Mouse (Mus musculus) lung, embryonic 16.5 days (tissue): ENCODE measurements around the gene Paqr4. TPM values are rescaled to one million over a fixed set of nuclear protein-coding genes. Genes with fewer than 3 reads are reported as not detected.

Experiments
- ATAC-seq: fragments of 200-750 bp; cut with Nextera tagmentation; 2 replicates; pipeline ENCODE4 v1.8.0; 2017; ENCODE audit warnings: low read depth, mild to moderate bottlenecking, moderate library complexity
- H3K27ac ChIP-seq: fragments of 300-500 bp; sonication (generic); 2 replicates; pipeline ENCODE4 v1.5.1; 2014; ENCODE audit warnings: mild to moderate bottlenecking, control low read depth, low read length
- H3K27me3 ChIP-seq: fragments of 300-500 bp; sonication (generic); 2 replicates; pipeline ENCODE4 v1.6.1; 2014; ENCODE audit warnings: low read depth, low read length, mixed read lengths; ENCODE audit not compliant: control insufficient read depth, insufficient read depth
- H3K36me3 ChIP-seq: fragments of 300-500 bp; sonication (generic); 2 replicates; pipeline ENCODE4 v1.6.1; 2014; ENCODE audit warnings: low read length; ENCODE audit not compliant: control insufficient read depth, insufficient read depth
- H3K4me1 ChIP-seq: fragments of 300-500 bp; sonication (generic); replicated peaks from 2 replicates; pipeline ENCODE4 v1.6.1; 2014; ENCODE audit warnings: low read length, mixed read lengths; ENCODE audit not compliant: control insufficient read depth, insufficient read depth
- H3K4me2 ChIP-seq: fragments of 300-500 bp; sonication (generic); 2 replicates; pipeline ENCODE4 v1.6.1; 2014; ENCODE audit warnings: low read depth, low read length, control low read depth
- H3K4me3 ChIP-seq: fragments of 300-500 bp; sonication (generic); 2 replicates; pipeline ENCODE4 v1.5.1; 2014; ENCODE audit warnings: mild to moderate bottlenecking, low read length, control low read depth
- H3K9ac ChIP-seq: fragments of 300-500 bp; sonication (generic); 2 replicates; pipeline ENCODE4 v1.6.1; 2014; ENCODE audit warnings: low read length, control low read depth
- H3K9me3 ChIP-seq: fragments of 300-500 bp; sonication (generic); 2 replicates; pipeline ENCODE4 v1.6.1; 2016; ENCODE audit warnings: low read length; ENCODE audit not compliant: control insufficient read depth
- WGBS: fragments of 180-500 bp; shearing (Covaris S2); extraction: QIAGEN DNeasy Blood & Tissue Kit; methylation state at CpG from one replicate; pipeline ENCODE4 v1.1.7; 2014; 5-methylcytosine and 5-hydroxymethylcytosine counted together
- polyA plus RNA-seq: library from polyadenylated mRNA; unstranded; fragments of >200 nt; fragmentation: Nextera tagmentation; extraction: Ambion mirVana; gene quantifications from 2 replicates; pipeline ENCODE4 v1.2.1, GENCODE M21; 2015

Gene Paqr4
- polyA plus RNA-seq, 1 experiment from 2014 or later: 52.7 TPM

DNA sequence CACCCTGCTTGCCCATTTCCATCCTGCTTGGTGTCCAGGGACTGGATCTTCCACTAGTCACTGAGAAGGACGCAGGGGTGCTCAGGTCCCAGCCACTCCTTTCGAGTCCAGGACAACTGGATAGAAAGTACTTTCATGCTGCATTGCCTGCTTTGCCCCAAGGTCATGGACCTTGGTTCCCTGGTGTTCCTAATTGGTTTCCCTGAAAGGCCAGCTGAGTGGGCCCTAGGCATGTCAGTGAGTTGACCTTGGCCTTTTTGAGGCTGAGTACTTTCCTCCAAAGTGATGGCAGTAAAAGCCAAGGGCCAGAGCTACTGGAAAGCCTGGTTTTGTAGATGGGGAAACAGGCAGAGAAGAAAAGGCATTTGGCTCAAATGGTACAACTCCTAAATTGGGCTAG is 18.8 kb downstream of the Paqr4 start:
- no peak overlapping the region for H3K4me2 ChIP-seq
- H3K4me1 ChIP-seq: peaks cover 5% of the 10 kb centered on the region; the same call in 1 of the 2 replicates
- H3K9ac ChIP-seq: no peak overlapping the region
- H3K4me3 ChIP-seq: no peak overlapping the region
- H3K36me3 ChIP-seq: no peaks in the 10 kb centered on the region
- no peak for ATAC-seq
- no peaks in the 10 kb centered on the region for H3K9me3 ChIP-seq
- H3K27me3 ChIP-seq: no peaks in the 10 kb centered on the region
- no peak overlapping the region for H3K27ac ChIP-seq
- 86% methylated on average over 2 of the region's 2 CpGs for WGBS

DNA sequence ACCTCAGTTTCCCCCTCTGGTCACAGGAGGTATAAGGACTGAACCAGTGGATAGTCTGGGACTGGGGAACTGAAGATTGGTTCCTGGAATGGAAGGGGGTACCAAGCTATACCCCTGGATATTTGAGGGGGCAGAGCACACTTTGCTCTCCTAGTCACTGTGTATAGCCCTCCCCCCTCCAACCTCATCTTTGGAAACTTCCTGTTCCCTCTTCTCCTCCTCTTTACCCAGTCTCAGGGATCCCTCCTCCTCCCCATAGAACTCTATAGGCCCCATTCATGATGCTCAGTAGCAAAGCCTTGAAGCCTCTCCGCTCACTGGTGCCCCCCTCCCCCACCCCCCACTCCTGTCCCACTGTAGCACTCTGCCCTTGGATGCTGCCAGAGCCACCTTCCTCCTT is 21.2 kb downstream of the Paqr4 start:
- Histone ChIP-seq H3K4me1 (no peaks in the 10 kb centered on the region), H3K9me3 (no peaks in the 10 kb centered on the region), H3K9ac (no peak overlapping the region), H3K4me2 (no peak overlapping the region), H3K4me3 (no peak overlapping the region), H3K27ac (no peak overlapping the region), H3K36me3 (no peaks in the 10 kb centered on the region), H3K27me3 (no peaks in the 10 kb centered on the region)
- WGBS: 21% methylated on average over 1 of the region's 1 CpGs
- ATAC-seq: no peak

DNA sequence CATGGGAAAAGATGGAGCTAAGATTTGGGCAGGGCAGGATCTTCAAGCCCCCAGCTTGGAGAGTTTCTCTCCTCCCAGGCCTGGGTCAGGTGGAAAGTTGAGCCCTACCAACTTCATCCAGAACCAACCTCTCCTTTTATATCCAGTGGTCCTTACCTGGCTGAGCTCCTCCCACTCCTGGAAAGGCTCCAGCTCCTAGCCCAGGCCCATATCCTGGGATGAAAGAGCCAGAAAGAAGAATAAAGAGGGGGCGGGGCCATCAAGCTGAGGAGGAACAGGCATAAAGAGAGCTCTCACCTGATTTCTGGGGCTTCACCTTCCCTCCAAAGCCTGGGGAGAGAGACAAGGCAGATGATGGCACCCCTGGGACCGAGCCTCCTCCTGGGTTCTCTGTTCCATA is 23.7 kb downstream of the Paqr4 start:
- no peaks in the 10 kb centered on the region for H3K27me3 ChIP-seq
- 0 out of 2 replicates have a peak, but pooled peaks have one; percentile 21 for ATAC-seq
- H3K27ac ChIP-seq: no peak overlapping the region
- no peak overlapping the region for H3K4me3 ChIP-seq
- 45% methylated on average over 2 of the region's 2 CpGs for WGBS
- no peaks in the 10 kb centered on the region for H3K4me1 ChIP-seq
- H3K9me3 ChIP-seq: no peaks in the 10 kb centered on the region
- no peak overlapping the region for H3K9ac ChIP-seq
- H3K4me2 ChIP-seq: no peak overlapping the region
- no peaks in the 10 kb centered on the region for H3K36me3 ChIP-seq

DNA sequence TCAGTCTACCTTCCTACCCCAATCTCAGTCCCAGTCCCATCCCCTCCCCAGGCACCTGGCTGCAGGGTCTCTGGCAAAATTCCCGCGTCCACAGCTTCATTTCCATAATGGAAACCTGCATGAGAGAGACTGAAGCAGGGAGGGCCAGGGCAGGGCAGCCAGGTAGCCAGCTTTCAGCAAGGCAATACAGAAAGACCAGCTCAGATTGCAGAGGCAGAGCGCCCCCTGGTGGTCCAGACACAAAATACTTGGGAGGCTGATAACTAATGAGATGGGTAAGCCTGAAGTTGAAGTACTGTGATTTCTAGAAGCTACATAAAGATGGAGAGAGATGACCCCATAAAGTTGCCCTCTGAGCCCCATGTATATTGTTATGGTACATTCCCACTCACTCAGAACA is 34.5 kb downstream of the Paqr4 start:
- Histone ChIP-seq H3K27ac (no peak overlapping the region), H3K9me3 (no peaks in the 10 kb centered on the region), H3K4me1 (no peaks in the 10 kb centered on the region), H3K4me3 (no peak overlapping the region), H3K36me3 (no peaks in the 10 kb centered on the region), H3K4me2 (no peak overlapping the region), H3K27me3 (no peaks in the 10 kb centered on the region; the same call in 1 of the 2 replicates), H3K9ac (no peak overlapping the region)
- peak; percentile 64; the same call in 1 of the 2 replicates for ATAC-seq
- WGBS: 1% methylated on average over 3 of the region's 3 CpGs

DNA sequence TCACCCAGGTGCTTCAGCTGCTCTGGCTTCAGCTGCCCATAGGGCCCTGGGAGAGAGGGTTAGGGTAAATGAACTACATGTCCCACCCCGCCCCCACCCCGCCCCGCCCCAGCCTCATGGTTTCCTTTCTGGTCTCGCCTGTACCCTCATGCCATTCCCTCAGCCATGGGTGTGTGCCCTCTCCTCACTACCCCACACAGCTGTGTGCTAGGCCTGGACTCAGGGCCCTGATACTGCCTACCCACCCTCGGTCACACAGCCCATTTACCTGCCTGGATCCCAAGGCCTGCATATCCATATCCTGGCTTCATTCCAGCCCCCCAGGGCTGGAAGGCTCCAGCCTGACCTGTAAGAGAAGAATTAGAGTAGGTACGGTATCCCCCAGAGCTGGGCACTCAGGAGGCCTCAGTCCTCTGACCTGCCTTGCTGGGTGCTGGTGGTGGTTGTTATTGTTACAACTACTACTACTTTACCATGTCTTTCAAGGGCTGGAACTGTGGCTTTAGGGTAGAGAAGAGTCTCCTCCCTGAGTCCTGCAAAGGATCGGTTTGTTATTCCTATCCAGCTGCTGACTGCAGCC is 35.1 kb downstream of the Paqr4 start:
- WGBS: 73% methylated on average over 7 of the region's 7 CpGs
- H3K4me3 ChIP-seq: no peak overlapping the region
- no peak overlapping the region for H3K4me2 ChIP-seq
- H3K4me1 ChIP-seq: no peaks in the 10 kb centered on the region
- no peaks in the 10 kb centered on the region for H3K36me3 ChIP-seq
- no peak overlapping the region for H3K27ac ChIP-seq
- H3K27me3 ChIP-seq: peaks cover 4% of the 10 kb centered on the region
- ATAC-seq: peak; percentile 52; the same call in 1 of the 2 replicates
- H3K9ac ChIP-seq: no peak overlapping the region
- no peaks in the 10 kb centered on the region for H3K9me3 ChIP-seq

DNA sequence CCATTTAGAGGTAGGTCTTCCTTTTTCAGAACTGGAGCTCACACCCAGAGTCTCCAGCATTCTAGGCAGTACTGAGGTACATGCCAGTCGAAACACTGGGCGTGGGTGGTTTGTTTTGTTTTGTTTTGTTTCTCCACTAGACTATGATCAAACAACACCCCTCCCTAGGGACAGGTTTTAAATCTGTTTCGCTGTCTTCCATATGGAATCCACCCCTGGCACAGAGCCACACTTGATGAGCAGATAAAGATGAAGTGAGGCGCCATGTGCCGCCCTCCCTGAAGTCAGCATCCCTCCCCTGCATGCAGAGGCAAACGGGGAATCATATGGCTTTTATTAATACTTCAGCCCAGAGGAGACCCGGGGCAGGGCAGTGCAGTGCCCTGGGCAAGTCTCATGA is 35.9 kb downstream of the Paqr4 start:
- Histone ChIP-seq H3K36me3 (no peaks in the 10 kb centered on the region), H3K4me3 (no peak overlapping the region), H3K4me2 (no peak overlapping the region), H3K9me3 (no peaks in the 10 kb centered on the region), H3K4me1 (0 out of 2 replicates have a peak, but pooled peaks cover 2% of the 10 kb centered on the region), H3K27me3 (peaks cover 5% of the 10 kb centered on the region), H3K9ac (no peak overlapping the region), H3K27ac (no peak overlapping the region)
- ATAC-seq: no peak
- WGBS: 44% methylated on average over 7 of the region's 7 CpGs

DNA sequence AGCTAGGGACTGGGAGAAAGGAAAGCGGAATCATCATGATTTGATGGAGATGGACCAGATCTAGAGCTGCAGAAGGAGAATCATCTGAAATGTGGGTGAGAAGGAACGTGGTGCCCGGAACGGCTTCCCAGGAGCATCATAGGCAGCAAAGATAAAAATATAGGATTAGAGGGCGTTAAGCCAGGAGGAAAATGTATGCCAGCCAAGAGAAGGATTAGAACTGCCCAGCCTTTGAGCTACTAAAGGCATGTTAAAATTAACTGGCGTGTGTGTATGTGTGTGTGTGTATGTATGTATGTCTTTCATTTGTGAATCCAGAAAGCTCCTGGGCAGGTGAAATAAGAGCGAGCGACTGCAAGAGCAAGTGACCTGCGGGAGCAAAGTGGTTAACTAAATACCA is 37.4 kb downstream of the Paqr4 start:
- Histone ChIP-seq H3K4me3 (no peak overlapping the region), H3K9me3 (no peaks in the 10 kb centered on the region), H3K4me1 (peaks cover 6% of the 10 kb centered on the region), H3K27me3 (peaks cover 16% of the 10 kb centered on the region), H3K9ac (no peak overlapping the region), H3K4me2 (no peak overlapping the region), H3K36me3 (no peaks in the 10 kb centered on the region), H3K27ac (no peak overlapping the region)
- ATAC-seq: no peak
- WGBS: 78% methylated on average over 9 of the region's 9 CpGs

DNA sequence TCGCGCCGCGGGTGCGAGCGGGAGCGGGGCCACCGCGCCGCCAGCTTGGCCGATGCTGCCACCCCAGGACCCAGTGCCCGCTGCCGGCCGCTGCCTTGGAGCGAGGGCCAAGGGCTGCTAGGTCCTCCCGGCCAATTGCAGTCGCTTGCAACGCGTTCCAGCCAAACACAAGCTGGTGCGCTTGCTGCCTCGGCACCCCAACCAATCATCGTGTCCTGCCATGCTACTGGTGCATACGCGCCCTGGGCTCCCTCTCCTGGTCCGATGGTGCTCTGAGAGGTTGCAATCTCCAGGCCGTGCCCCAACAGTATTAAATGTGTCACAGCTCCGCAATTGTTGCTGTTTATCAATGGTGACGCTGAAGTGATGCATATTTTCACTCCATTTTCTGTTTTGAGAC is 40.6 kb downstream of the Paqr4 start:
- Histone ChIP-seq H3K4me1 (peaks cover 8% of the 10 kb centered on the region), H3K27ac (no peak overlapping the region), H3K9me3 (no peaks in the 10 kb centered on the region), H3K9ac (peak overlapping the region; percentile 61), H3K27me3 (peaks cover 16% of the 10 kb centered on the region), H3K4me2 (peak overlapping the region; percentile 99), H3K4me3 (peak overlapping the region; percentile 71), H3K36me3 (no peaks in the 10 kb centered on the region)
- ATAC-seq: peak; percentile 94
- WGBS: under 1% methylated on average over 17 of the region's 28 CpGs

DNA sequence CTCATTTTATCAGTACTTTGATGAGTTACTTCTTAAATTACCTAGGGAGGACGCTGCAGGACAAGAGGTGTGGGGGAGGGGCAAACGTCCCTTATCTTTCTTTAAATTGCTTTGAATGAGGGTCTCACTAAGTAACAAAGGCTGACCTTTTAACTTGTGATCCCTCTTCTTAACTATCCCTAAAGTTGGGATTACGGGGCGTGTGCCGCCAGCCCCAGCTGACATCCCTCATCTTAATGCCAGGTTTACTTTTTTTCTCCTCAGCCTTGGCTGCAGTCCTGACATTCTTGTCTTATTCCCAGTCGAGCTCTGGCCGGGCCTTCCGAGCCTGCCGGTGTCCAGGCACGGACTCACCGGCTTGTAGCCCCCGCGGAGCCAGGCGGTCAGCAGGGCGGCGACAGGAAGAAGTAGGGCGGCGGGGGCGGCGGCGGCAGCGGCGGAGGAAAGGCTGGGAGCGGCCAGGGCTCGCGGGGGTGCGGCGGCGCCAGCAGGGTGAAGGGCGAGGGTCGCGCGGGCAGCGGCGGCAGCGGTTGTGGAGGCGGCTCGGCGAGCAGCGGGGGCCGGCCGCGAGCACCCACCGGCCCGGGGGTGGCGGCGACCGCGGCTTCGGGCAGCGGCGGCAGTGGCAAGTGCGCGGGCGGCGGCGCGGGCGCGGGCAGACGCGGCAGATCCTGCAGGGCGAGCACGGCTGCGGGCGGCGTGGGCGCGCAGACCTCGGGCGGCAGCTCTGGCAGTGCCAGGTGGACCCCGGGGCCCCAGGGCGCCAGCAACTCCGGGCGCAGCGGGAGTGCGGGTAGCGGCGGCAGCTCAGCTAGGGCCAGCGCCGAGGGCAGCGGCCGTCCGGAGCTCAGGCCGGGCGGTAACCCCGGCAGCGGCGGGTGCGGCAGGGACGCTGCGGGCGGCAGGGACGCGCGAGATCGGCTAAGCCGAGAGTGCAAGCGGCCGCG is 41.3 kb downstream of the Paqr4 start:
- WGBS: 2% methylated on average over 51 of the region's 101 CpGs
- Histone ChIP-seq H3K27ac (no peak overlapping the region), H3K9ac (peak overlapping the region; percentile 61), H3K36me3 (no peaks in the 10 kb centered on the region), H3K4me1 (peaks cover 14% of the 10 kb centered on the region), H3K9me3 (no peaks in the 10 kb centered on the region), H3K4me3 (peak overlapping the region; percentile 71), H3K4me2 (peak overlapping the region; percentile 99), H3K27me3 (peaks cover 16% of the 10 kb centered on the region)
- peak; percentile 40 for ATAC-seq
